Mouse (Mus musculus) mesoderm, embryonic 11.5 days (tissue): Measurements from ENCODE around the gene Samd8.

ENCODE experiments used
- DNase-seq: peaks from one replicate; pipeline ENCODE4 v3.0.0-alpha.2; 2012; ENCODE audit warnings: low read depth, low spot score

Samd8 gene

GRCm38 (mm10) chr14:21750008-21750880, at the start of gene Samd8:
Samd8 (plus strand) TSS chr14:21750531.
- DNase-seq = peak; percentile 89

- no peak for DNase-seq
Observed at GRCm38 (mm10) chr14:21702691-21703090, 47.6 kb upstream of the Samd8 start.

- DNase-seq = no peak
Observed at GRCm38 (mm10) chr14:21703255-21703654, 47.1 kb upstream of the Samd8 start.

- DNase-seq = no peak
Observed at GRCm38 (mm10) chr14:21705462-21705861, 44.9 kb upstream of the Samd8 start.

GRCm38 (mm10) chr14:21706759-21707571, 43.4 kb upstream of the Samd8 start:
- DNase-seq = no peak

- DNase-seq = no peak
Observed at GRCm38 (mm10) chr14:21709545-21709944, 40.8 kb upstream of the Samd8 start.

- DNase-seq = no peak
Observed at GRCm38 (mm10) chr14:21711231-21711630, 39.1 kb upstream of the Samd8 start.

GRCm38 (mm10) chr14:21714486-21714885, 35.8 kb upstream of the Samd8 start, which contains the start of gene Dupd1:
Dupd1 (minus strand) TSS chr14:21714576.
- no peak for DNase-seq

- peak; percentile 44 for DNase-seq
Observed at GRCm38 (mm10) chr14:21719646-21720383, 30.5 kb upstream of the Samd8 start.

- DNase-seq = no peak
Observed at GRCm38 (mm10) chr14:21720430-21721205, 29.7 kb upstream of the Samd8 start.

GRCm38 (mm10) chr14:21722021-21722698, 28.2 kb upstream of the Samd8 start:
- no peak for DNase-seq

- DNase-seq = no peak
Observed at GRCm38 (mm10) chr14:21729031-21729732, 21.1 kb upstream of the Samd8 start.

GRCm38 (mm10) chr14:21729936-21730335, 20.4 kb upstream of the Samd8 start:
- no peak for DNase-seq

- DNase-seq = no peak
Observed at GRCm38 (mm10) chr14:21733131-21733905, 17.0 kb upstream of the Samd8 start.

- no peak for DNase-seq
Observed at GRCm38 (mm10) chr14:21740345-21740744, 10.0 kb upstream of the Samd8 start.

- DNase-seq = no peak
Observed at GRCm38 (mm10) chr14:21741314-21741713, 9.0 kb upstream of the Samd8 start.

- DNase-seq = peak; percentile 88
Observed at GRCm38 (mm10) chr14:21741786-21742185, 8.5 kb upstream of the Samd8 start.

- DNase-seq = no peak
Observed at GRCm38 (mm10) chr14:21742441-21742840, 7.9 kb upstream of the Samd8 start.

GRCm38 (mm10) chr14:21744169-21744568, 6.2 kb upstream of the Samd8 start:
- DNase-seq = no peak
